Mouse (Mus musculus) cortical plate, adult 2 months (tissue): Measurements from ENCODE around the gene Wdfy1. TPM values are rescaled to one million over a fixed set of nuclear protein-coding genes. Genes with fewer than 3 reads are reported as not detected.

ENCODE experiments used
- H3K27ac ChIP-seq: fragments of 200-500 bp; 2 replicates; pipeline ENCODE4 v1.5.1; 2012; ENCODE audit warnings: low read length, control low read depth, inconsistent platforms; ENCODE audit not compliant: insufficient read depth
- H3K4me1 ChIP-seq: fragments of 200-500 bp; 2 replicates; pipeline ENCODE4 v1.6.1; 2011; ENCODE audit warnings: low read length; ENCODE audit not compliant: control insufficient read depth, insufficient read depth
- H3K4me3 ChIP-seq: fragments of 200-500 bp; 2 replicates; pipeline ENCODE4 v1.5.1; 2011; ENCODE audit warnings: mild to moderate bottlenecking, low read length, control low read depth; ENCODE audit not compliant: insufficient read depth
- CTCF ChIP-seq: fragments of 200-500 bp; IDR thresholded peaks from 2 replicates; pipeline ENCODE4 v1.5.1; 2011; ENCODE audit warnings: mild to moderate bottlenecking, control low read depth, low read length; ENCODE audit not compliant: insufficient read depth; ENCODE audit errors: extremely low read depth
- POLR2A ChIP-seq: fragments of 200-500 bp; IDR thresholded peaks from 2 replicates; pipeline ENCODE4 v1.6.1; 2011; ENCODE audit warnings: mild to moderate bottlenecking, low read length, control low read depth; ENCODE audit not compliant: insufficient read depth; ENCODE audit errors: extremely low read depth
- polyA plus RNA-seq: library from polyadenylated mRNA; depleted of rRNA; stranded (reverse); fragments of >200 nt; gene quantifications from 2 replicates; pipeline ENCODE4 v1.2.3, GENCODE M21; 2012

Wdfy1 gene
- polyA plus RNA-seq, 1 experiment = 24.5 TPM

- Histone ChIP-seq H3K27ac (no peak overlapping the region), H3K4me1 (peaks cover 2% of the 10 kb centered on the region; the same call in 1 of the 2 replicates), H3K4me3 (no peak overlapping the region)
- TF ChIP-seq CTCF (no peak), POLR2A (no peak)
Observed at GRCm38 (mm10) chr1:79697382-79697781, 78.6 kb downstream of the Wdfy1 start.

DNA sequence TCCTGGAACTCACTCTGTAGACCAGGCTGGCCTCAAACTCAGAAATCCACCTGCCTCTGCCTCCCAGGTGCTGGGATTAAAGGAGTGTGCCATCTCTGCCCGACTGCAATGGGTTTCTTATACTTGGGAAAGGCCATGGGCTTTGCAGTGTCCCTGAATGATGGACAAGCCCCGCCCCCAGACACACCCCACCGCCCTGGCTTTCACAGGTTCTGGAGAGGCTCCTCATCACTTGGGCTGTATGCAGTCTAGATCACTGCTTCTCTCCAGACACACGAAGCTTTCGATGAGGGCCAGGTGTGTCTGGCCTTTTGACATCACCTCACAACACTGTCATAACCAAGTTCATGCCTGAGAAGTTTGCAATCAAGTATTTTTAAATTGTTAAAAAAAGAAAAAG is 79.0 kb downstream of the Wdfy1 start:
- no peak overlapping the region for H3K4me3 ChIP-seq
- TF ChIP-seq POLR2A (no peak), CTCF (no peak)

GRCm38 (mm10) chr1:79692482-79692881 is 83.5 kb downstream of the Wdfy1 start:
- no peak overlapping the region for H3K4me3 ChIP-seq
- H3K27ac ChIP-seq = no peak overlapping the region
- H3K4me1 ChIP-seq = peaks cover under 1% of the 10 kb centered on the region; the same call in 1 of the 2 replicates
- no peak for TF ChIP-seq POLR2A
- no peak for TF ChIP-seq CTCF

More for the DNA sequence above, 79.0 kb downstream of the Wdfy1 start:
- peaks cover 2% of the 10 kb centered on the region; the same call in 1 of the 2 replicates for H3K4me1 ChIP-seq
- no peak overlapping the region for H3K27ac ChIP-seq

DNA sequence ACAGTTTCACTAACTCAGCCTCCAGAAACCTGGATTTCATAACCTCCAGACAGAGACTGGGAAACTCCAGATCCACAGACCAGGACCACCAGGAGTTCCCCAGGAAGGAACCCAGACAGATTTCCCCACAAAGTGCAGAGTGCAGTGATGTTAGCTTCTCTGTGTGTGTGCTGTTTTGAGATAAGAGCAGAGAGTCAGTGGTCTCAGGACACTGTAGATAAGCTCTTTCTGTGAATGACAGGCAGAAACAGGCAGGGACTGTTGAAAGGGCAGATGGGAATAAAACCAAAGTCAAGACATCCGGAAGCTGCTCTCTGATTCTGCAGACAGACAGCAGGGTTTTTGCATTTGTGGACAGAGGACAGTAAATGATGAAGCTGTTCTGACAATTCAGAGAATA is 88.7 kb downstream of the Wdfy1 start:
- TF ChIP-seq POLR2A = no peak
- no peak for TF ChIP-seq CTCF
- H3K4me1 ChIP-seq = no peaks in the 10 kb centered on the region
- no peak overlapping the region for H3K4me3 ChIP-seq
- no peak overlapping the region for H3K27ac ChIP-seq

DNA sequence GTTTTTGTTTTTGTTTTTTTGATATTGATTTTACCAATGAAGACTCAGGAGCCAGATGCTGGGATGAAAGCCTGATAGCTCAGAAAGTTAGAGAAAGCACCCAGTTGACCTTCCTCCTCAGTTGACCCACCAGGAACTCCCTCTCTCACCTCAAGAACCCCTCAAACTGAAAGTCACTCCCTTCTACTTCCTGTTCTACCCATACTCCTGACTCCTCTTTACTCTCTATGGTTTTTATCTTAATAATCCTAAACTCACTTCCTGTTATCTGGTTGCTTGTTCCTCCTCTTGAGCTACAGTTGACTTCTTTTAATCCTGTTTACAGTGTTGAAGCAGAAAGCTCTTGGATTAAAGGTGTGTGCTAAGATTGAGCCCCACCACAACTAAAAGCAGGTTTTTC is 91.9 kb downstream of the Wdfy1 start:
- H3K4me1 ChIP-seq = no peaks in the 10 kb centered on the region
- TF ChIP-seq CTCF (no peak), POLR2A (no peak)

DNA sequence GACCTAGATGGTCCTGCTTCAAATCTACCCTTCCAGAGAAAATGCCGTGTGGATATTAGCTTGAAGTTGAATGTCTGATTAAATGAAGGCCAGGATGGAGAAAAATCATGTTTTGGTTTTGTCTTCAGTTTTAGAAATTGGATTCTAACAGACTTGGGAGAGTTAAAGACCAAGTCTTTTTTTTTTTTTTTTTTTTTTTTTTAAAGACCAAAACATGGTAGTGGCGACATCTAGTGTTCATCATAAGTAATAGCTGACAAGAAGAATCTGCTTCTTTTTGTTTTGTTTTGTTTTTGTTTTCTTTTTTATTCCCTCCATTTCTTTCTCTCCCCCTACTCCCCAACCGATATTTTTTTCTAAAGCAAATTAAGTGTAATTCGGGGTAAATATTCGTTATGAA is 93.0 kb downstream of the Wdfy1 start:
- TF ChIP-seq CTCF (no peak), POLR2A (no peak)
- no peak overlapping the region for H3K4me3 ChIP-seq

More for the DNA sequence above, 91.9 kb downstream of the Wdfy1 start:
- Histone ChIP-seq H3K27ac (no peak overlapping the region), H3K4me3 (no peak overlapping the region)

GRCm38 (mm10) chr1:79680777-79681176 is 95.2 kb downstream of the Wdfy1 start:
- H3K27ac ChIP-seq = no peak overlapping the region
- H3K4me1 ChIP-seq = no peaks in the 10 kb centered on the region
- no peak overlapping the region for H3K4me3 ChIP-seq
- TF ChIP-seq POLR2A (no peak), CTCF (no peak)

More for the DNA sequence above, 93.0 kb downstream of the Wdfy1 start:
- no peak overlapping the region for H3K27ac ChIP-seq
- no peaks in the 10 kb centered on the region for H3K4me1 ChIP-seq

DNA sequence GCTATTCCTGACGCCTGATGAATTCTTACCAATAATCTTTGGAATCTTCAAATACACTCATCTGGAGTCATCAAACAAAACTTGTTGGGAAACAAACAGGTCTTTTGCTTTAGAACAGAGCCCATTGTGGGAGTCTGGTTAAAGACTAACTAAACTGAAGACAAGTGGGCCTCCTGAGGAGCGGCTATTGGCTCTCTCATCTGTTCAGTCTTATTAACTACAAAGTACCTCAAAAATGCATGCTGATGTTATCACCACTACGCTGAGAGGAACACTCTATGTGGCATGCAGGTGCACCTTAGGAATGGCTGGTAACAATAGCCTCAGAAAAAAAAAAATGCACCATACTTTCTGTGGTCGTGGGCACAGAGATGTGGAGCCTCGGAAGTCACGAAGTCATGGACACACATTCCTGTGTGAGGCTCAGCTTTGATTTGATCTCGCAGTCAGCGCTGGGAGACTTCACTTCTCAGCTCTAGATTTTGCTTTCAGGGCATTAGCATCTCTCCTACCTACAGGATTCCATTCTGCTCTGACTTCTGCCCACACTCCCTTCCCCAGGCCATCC is 97.7 kb downstream of the Wdfy1 start:
- no peak for TF ChIP-seq POLR2A
- TF ChIP-seq CTCF = no peak
- no peak overlapping the region for H3K4me3 ChIP-seq
- H3K4me1 ChIP-seq = no peaks in the 10 kb centered on the region
- no peak overlapping the region for H3K27ac ChIP-seq

DNA sequence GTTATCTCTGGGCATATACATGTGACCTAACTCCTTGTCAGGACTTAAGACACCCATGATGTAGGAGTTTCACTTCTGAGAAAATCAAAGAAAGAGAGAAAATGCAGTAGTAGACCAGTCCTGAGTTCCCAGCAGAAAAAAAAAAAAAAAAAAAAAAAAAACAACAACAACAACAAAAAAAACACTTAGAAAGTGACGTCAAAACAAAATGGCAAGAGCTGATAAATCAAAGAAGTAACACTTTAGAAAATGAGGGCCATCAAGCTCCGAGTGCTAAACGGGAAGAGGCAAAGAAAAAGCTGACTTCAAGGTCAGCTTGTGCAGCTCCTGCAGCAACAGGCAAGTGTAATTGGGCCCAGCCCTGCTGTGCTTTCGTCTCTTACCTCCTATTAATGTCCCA is 100.2 kb downstream of the Wdfy1 start:
- H3K4me3 ChIP-seq = no peak overlapping the region
- no peaks in the 10 kb centered on the region; the same call in 1 of the 2 replicates for H3K4me1 ChIP-seq
- TF ChIP-seq POLR2A (no peak), CTCF (no peak)
- H3K27ac ChIP-seq = no peak overlapping the region

- Histone ChIP-seq H3K4me3 (peak within 1 kb of the TSS; percentile 52), H3K27ac (no peak within 1 kb of the TSS), H3K4me1 (no peaks in the 10 kb centered on the region; the same call in 1 of the 2 replicates)
- no peak for TF ChIP-seq CTCF
- no peak for TF ChIP-seq POLR2A
Observed at GRCm38 (mm10) chr1:79671543-79672337, 104.2 kb downstream of the Wdfy1 start, which contains the start of gene Ap1s3. Gene Ap1s3 (minus strand): TSS chr1:79671972.
